Mouse (Mus musculus) naive thymus-derived CD4-positive, alpha-beta T cell, adult 2 months (primary cell): ENCODE results near the gene Eef2k.

Experiments
- DNase-seq: peaks from one replicate; pipeline ENCODE4 v3.0.0-alpha.2; 2011; ENCODE audit warnings: low read depth

The Eef2k gene

GRCm38 (mm10) chr7:120844689-120845088 lies 2.1 kb downstream of the Eef2k start:
- DNase-seq = no peak

- no peak for DNase-seq
Measured at GRCm38 (mm10) chr7:120848831-120849512, 6.3 kb downstream of the Eef2k start.

- DNase-seq = no peak
Measured at GRCm38 (mm10) chr7:120850165-120850564, 7.5 kb downstream of the Eef2k start.

- no peak for DNase-seq
Measured at GRCm38 (mm10) chr7:120859854-120860253, 17.2 kb downstream of the Eef2k start.

GRCm38 (mm10) chr7:120860799-120861487 lies 18.3 kb downstream of the Eef2k start:
- DNase-seq = no peak

GRCm38 (mm10) chr7:120861488-120862047 lies 18.9 kb downstream of the Eef2k start:
- DNase-seq = no peak

GRCm38 (mm10) chr7:120862196-120862595 lies 19.6 kb downstream of the Eef2k start:
- DNase-seq = no peak

- no peak for DNase-seq
Measured at GRCm38 (mm10) chr7:120862626-120863025, 20.0 kb downstream of the Eef2k start.

GRCm38 (mm10) chr7:120863476-120863875 lies 20.8 kb downstream of the Eef2k start:
- DNase-seq = no peak

- DNase-seq = no peak
Measured at GRCm38 (mm10) chr7:120865100-120865499, 22.5 kb downstream of the Eef2k start.

GRCm38 (mm10) chr7:120865832-120866231 lies 23.2 kb downstream of the Eef2k start:
- no peak for DNase-seq

- no peak for DNase-seq
Measured at GRCm38 (mm10) chr7:120866684-120867083, 24.1 kb downstream of the Eef2k start.

GRCm38 (mm10) chr7:120867720-120868119 lies 25.1 kb downstream of the Eef2k start:
- no peak for DNase-seq

- no peak for DNase-seq
Measured at GRCm38 (mm10) chr7:120869883-120870282, 27.3 kb downstream of the Eef2k start.

GRCm38 (mm10) chr7:120870431-120871008 lies 27.9 kb downstream of the Eef2k start:
- no peak for DNase-seq

- no peak for DNase-seq
Measured at GRCm38 (mm10) chr7:120873083-120873482, 30.5 kb downstream of the Eef2k start.

GRCm38 (mm10) chr7:120874021-120874420 lies 31.4 kb downstream of the Eef2k start:
- no peak for DNase-seq

- DNase-seq = no peak
Measured at GRCm38 (mm10) chr7:120874764-120875539, 32.3 kb downstream of the Eef2k start.

- no peak for DNase-seq
Measured at GRCm38 (mm10) chr7:120875540-120876388, 33.1 kb downstream of the Eef2k start.

- no peak for DNase-seq
Measured at GRCm38 (mm10) chr7:120878271-120878670, 35.6 kb downstream of the Eef2k start.

GRCm38 (mm10) chr7:120879972-120880371 lies 37.3 kb downstream of the Eef2k start:
- no peak for DNase-seq
